Mouse (Mus musculus): ENCODE results near the gene Rpl10a.

The Rpl10a gene

GRCm38 (mm10) chr17:28361921-28362652, 33.8 kb downstream of the Rpl10a start:
- DNase-seq = no peak

GRCm38 (mm10) chr17:28362653-28363292, 34.5 kb downstream of the Rpl10a start:
- DNase-seq = no peak

GRCm38 (mm10) chr17:28363507-28363906, 35.2 kb downstream of the Rpl10a start:
- DNase-seq = no peak

GRCm38 (mm10) chr17:28365122-28365521, 36.9 kb downstream of the Rpl10a start, which contains the start of gene Tulp1:
TSS of gene Tulp1 (minus strand) at chr17:28365222.
- no peak for DNase-seq

- DNase-seq = peak; percentile 53 to 76
These were observed 40.2 kb downstream of the Rpl10a start for GRCm38 (mm10) chr17:28368449-28368848.

- DNase-seq = no peak
These were observed 40.8 kb downstream of the Rpl10a start for GRCm38 (mm10) chr17:28369056-28369455.

- no peak for DNase-seq
These were observed 43.0 kb downstream of the Rpl10a start for GRCm38 (mm10) chr17:28371286-28371685.

- no peak for DNase-seq
These were observed 43.7 kb downstream of the Rpl10a start for GRCm38 (mm10) chr17:28371941-28372340.

- peak in 1 of 2 experiments; percentile 53 for DNase-seq
These were observed 45.5 kb downstream of the Rpl10a start for GRCm38 (mm10) chr17:28373821-28374220.

- no peak for DNase-seq
These were observed 46.2 kb downstream of the Rpl10a start for GRCm38 (mm10) chr17:28374494-28374893.

GRCm38 (mm10) chr17:28375592-28376061, 47.4 kb downstream of the Rpl10a start:
- DNase-seq = no peak

- no peak for DNase-seq
These were observed 52.0 kb downstream of the Rpl10a start for GRCm38 (mm10) chr17:28380255-28380654.
